Mouse (Mus musculus): ENCODE measurements at regions not wholly inside any gene's neighbourhood (a gene's known extent, or its start where the extent isn't known, plus 50 kb on each side); places are given as distances from the start of the nearest gene placed in this dataset.
"Not testable (repeated sequence)": the region's sequence is repeated elsewhere in the genome, so short reads cannot be mapped to it uniquely, and the experiment has no call there.

- intact Hi-C loops (cut with DNase I): no loop called here
- no peak for DNase-seq
These were observed 830.4 kb upstream of the Grm7 start for GRCm38 (mm10) chr6:109814990-109815389.

- DNase-seq: no peak
- intact Hi-C loops (cut with DNase I): no loop called here
These were observed 797.1 kb upstream of the Grm7 start for GRCm38 (mm10) chr6:109848313-109848712.

GRCm38 (mm10) chr6:109855806-109856205 is 789.6 kb upstream of the Grm7 start:
- peak; percentile 18 to 39 for DNase-seq
- intact Hi-C loops (cut with DNase I): no loop called here

- DNase-seq: no peak
- intact Hi-C loops (cut with DNase I): no loop called here
These were observed 782.0 kb upstream of the Grm7 start for GRCm38 (mm10) chr6:109863411-109863810.

GRCm38 (mm10) chr6:109874187-109874586 is 771.2 kb upstream of the Grm7 start:
- no peak for DNase-seq
- intact Hi-C loops (cut with DNase I): no loop called here

GRCm38 (mm10) chr6:109874625-109875040 is 770.7 kb upstream of the Grm7 start:
- peak; percentile 23 to 37 for DNase-seq
- intact Hi-C loops (cut with DNase I): no loop called here

GRCm38 (mm10) chr6:109875548-109875947 is 769.8 kb upstream of the Grm7 start:
- intact Hi-C loops (cut with DNase I); DNase-seq: not testable (repeated sequence)

GRCm38 (mm10) chr6:109879145-109879544 is 766.2 kb upstream of the Grm7 start:
- intact Hi-C loops (cut with DNase I): no loop called here
- no peak for DNase-seq

GRCm38 (mm10) chr6:109923780-109924179 is 721.6 kb upstream of the Grm7 start:
- DNase-seq: no peak
- intact Hi-C loops (cut with DNase I): no loop called here

GRCm38 (mm10) chr6:109948491-109948890 is 696.9 kb upstream of the Grm7 start:
- DNase-seq: no peak
- intact Hi-C loops (cut with DNase I): no loop called here

- DNase-seq: no peak
- intact Hi-C loops (cut with DNase I): no loop called here
These were observed 696.5 kb upstream of the Grm7 start for GRCm38 (mm10) chr6:109948928-109949327.

- intact Hi-C loops (cut with DNase I); DNase-seq: not testable (repeated sequence)
These were observed 687.5 kb upstream of the Grm7 start for GRCm38 (mm10) chr6:109957901-109958300.

Data from heart, postnatal 10 days (tissue).